Mouse (Mus musculus): ENCODE data around the gene Wdr83.

DNA sequence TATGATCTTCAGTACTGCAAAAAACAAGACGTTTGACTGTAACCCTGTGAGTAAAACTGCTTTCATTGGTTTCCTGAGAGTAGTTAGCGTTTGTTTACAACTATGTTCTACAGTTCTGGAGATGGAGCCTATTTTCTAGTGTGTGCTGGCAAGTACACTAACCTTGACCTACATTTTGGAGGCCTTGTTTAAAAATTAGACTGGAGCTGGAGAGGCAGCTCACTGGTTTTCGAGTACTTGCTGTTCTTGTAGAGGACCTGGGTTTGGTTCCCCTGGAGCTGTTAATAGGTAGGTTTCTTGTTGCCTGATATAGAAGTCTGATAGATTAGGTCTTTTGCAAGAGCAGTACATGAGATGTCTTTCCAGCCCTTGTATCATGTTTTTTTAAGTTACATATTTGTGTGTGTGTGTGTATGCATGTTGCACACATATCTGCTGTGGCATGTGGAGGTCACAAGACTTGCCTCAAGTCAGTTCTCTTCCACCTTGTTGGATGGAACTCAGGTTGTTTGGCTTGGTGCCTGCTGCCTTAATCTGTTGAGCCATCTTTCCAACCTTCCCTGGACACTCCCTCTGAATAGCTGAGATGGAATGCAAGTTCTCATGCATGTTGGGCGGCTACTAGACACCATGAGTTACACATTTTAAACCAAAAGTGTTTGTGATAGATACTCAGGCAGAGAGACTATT is 48.3 kb downstream of the Wdr83 start:
- TF ChIP-seq CTCF (IDR thresholded peaks at IDR 0.05; ENCODE audit: borderline replicate concordance, insufficient read depth, low read depth, low read length) = no peak
- no peak for TF ChIP-seq POLR2A (IDR thresholded peaks at IDR 0.05; ENCODE audit: borderline replicate concordance, insufficient read depth, low read length)
